Mouse (Mus musculus) small intestine, adult 2 months (tissue): ENCODE measurements around the gene Irf2bpl. TPM values are rescaled to one million over a fixed set of nuclear protein-coding genes. Genes with fewer than 3 reads are reported as not detected.

Experiments
- H3K27ac ChIP-seq: fragments of 200-500 bp; 2 replicates; pipeline ENCODE4 v1.5.1; 2012; ENCODE audit warnings: low read depth, low read length, control low read depth, inconsistent platforms; ENCODE audit not compliant: insufficient read depth
- H3K27me3 ChIP-seq: fragments of 200-500 bp; 2 replicates; pipeline ENCODE4 v1.6.1; 2012; ENCODE audit warnings: mild to moderate bottlenecking, moderate library complexity, low read length, inconsistent platforms; ENCODE audit not compliant: control insufficient read depth, insufficient read depth
- H3K36me3 ChIP-seq: fragments of 200-500 bp; 2 replicates; pipeline ENCODE4 v1.6.1; 2012; ENCODE audit warnings: mild to moderate bottlenecking, low read length, control low read depth, inconsistent platforms; ENCODE audit not compliant: control insufficient read depth, insufficient read depth
- H3K4me1 ChIP-seq: fragments of 200-500 bp; 2 replicates; pipeline ENCODE4 v1.6.1; 2012; ENCODE audit warnings: low read length, inconsistent platforms, mixed read lengths; ENCODE audit not compliant: control insufficient read depth, insufficient read depth, insufficient read length
- H3K4me3 ChIP-seq: fragments of 200-500 bp; 2 replicates; pipeline ENCODE4 v1.5.1; 2012; ENCODE audit warnings: low read depth, mild to moderate bottlenecking, control low read depth, inconsistent platforms, low read length, moderate library complexity
- CTCF ChIP-seq: fragments of 200-500 bp; IDR thresholded peaks from 2 replicates; pipeline ENCODE4 v1.5.1; 2012; ENCODE audit warnings: low read depth, mild to moderate bottlenecking, control low read depth, inconsistent platforms, low read length, moderate library complexity, mixed read lengths; ENCODE audit not compliant: insufficient replicate concordance, insufficient read length; ENCODE audit errors: extremely low read depth
- POLR2A ChIP-seq: fragments of 200-500 bp; IDR thresholded peaks from 2 replicates; pipeline ENCODE4 v1.6.1; 2012; ENCODE audit warnings: low read depth, mild to moderate bottlenecking, control low read depth, inconsistent platforms, low read length, moderate library complexity
- WGBS: fragments of 180-500 bp; shearing (Covaris S2); methylation state at CpG from one replicate; pipeline ENCODE4 v1.1.7; 2018; 5-methylcytosine and 5-hydroxymethylcytosine counted together
- polyA plus RNA-seq: library from polyadenylated mRNA; depleted of rRNA; stranded (reverse); fragments of >200 nt; gene quantifications from 2 replicates; pipeline ENCODE4 v1.2.3, GENCODE M21; 2012

The Irf2bpl gene
- polyA plus RNA-seq, 1 experiment: 30.5 TPM

GRCm38 (mm10) chr12:86918361-86918967 lies 33.9 kb upstream of the Irf2bpl start:
- H3K4me3 ChIP-seq: no peak overlapping the region
- 22% methylated on average over 11 of the region's 11 CpGs for WGBS
- no peaks in the 10 kb centered on the region for H3K36me3 ChIP-seq
- peaks cover 20% of the 10 kb centered on the region for H3K4me1 ChIP-seq
- TF ChIP-seq POLR2A (no peak), CTCF (no peak)
- no peaks in the 10 kb centered on the region for H3K27me3 ChIP-seq
- H3K27ac ChIP-seq: no peak overlapping the region

- Histone ChIP-seq H3K36me3 (no peaks in the 10 kb centered on the region), H3K27me3 (no peaks in the 10 kb centered on the region), H3K4me1 (peaks cover 25% of the 10 kb centered on the region), H3K27ac (no peak overlapping the region), H3K4me3 (no peak overlapping the region)
- 84% methylated on average over 7 of the region's 7 CpGs for WGBS
- no peak for TF ChIP-seq POLR2A
These were observed 32.4 kb upstream of the Irf2bpl start for GRCm38 (mm10) chr12:86916796-86917573.

GRCm38 (mm10) chr12:86915617-86916016 lies 31.0 kb upstream of the Irf2bpl start:
- Histone ChIP-seq H3K27ac (no peak overlapping the region), H3K27me3 (no peaks in the 10 kb centered on the region), H3K36me3 (no peaks in the 10 kb centered on the region), H3K4me3 (no peak overlapping the region), H3K4me1 (peaks cover 25% of the 10 kb centered on the region)
- 74% methylated on average over 7 of the region's 7 CpGs for WGBS
- TF ChIP-seq CTCF (no peak), POLR2A (no peak)

DNA sequence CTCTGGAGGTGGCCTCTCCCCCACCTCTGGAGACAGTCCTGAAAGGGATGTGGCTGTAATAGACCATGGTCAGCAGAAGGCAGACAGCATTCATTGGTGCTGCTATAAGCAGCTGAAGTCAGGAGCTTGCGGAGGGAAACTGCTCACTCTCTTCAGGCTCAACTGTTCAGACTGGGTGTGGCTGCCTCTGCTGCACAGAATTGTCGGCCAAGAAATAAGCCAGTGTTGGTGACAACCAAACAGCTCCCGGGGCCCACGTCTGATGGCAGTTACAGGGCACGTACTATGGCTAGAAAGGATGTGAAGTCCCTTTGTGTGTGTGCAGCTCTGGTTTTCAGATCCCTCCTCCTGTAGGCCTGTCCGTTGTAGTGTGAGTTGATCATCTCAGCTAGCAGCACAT lies 30.2 kb upstream of the Irf2bpl start:
- 20% methylated on average over 6 of the region's 6 CpGs for WGBS
- Histone ChIP-seq H3K27ac (no peak overlapping the region; the same call in 1 of the 2 replicates), H3K4me1 (peaks cover 25% of the 10 kb centered on the region), H3K4me3 (no peak overlapping the region), H3K27me3 (no peaks in the 10 kb centered on the region), H3K36me3 (no peaks in the 10 kb centered on the region)
- TF ChIP-seq CTCF: no peak
- no peak for TF ChIP-seq POLR2A

DNA sequence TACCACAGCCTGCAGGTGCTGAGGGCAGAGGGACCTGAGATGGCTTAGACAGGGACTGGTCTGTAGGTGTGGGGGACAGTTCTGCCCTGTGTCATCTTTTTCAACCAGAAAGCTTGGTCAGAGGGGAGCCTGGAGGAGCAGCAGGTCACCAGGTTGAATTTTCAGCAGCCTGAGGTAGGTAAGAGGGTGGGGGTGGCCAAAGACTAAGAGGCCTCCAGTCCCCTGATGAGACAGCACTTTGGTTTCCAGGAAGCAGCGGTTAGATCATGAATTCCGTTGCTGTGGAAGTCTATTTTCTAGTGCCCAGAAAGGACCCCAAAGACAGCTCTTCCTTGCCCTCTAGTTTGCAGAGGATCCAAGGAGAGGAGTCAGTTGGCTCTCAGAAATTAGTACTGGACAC lies 29.8 kb upstream of the Irf2bpl start:
- Histone ChIP-seq H3K4me1 (peaks cover 24% of the 10 kb centered on the region), H3K27ac (no peak overlapping the region; the same call in 1 of the 2 replicates), H3K36me3 (no peaks in the 10 kb centered on the region), H3K27me3 (no peaks in the 10 kb centered on the region), H3K4me3 (no peak overlapping the region)
- TF ChIP-seq CTCF (no peak), POLR2A (no peak)
- WGBS: 54% methylated on average over 2 of the region's 2 CpGs

DNA sequence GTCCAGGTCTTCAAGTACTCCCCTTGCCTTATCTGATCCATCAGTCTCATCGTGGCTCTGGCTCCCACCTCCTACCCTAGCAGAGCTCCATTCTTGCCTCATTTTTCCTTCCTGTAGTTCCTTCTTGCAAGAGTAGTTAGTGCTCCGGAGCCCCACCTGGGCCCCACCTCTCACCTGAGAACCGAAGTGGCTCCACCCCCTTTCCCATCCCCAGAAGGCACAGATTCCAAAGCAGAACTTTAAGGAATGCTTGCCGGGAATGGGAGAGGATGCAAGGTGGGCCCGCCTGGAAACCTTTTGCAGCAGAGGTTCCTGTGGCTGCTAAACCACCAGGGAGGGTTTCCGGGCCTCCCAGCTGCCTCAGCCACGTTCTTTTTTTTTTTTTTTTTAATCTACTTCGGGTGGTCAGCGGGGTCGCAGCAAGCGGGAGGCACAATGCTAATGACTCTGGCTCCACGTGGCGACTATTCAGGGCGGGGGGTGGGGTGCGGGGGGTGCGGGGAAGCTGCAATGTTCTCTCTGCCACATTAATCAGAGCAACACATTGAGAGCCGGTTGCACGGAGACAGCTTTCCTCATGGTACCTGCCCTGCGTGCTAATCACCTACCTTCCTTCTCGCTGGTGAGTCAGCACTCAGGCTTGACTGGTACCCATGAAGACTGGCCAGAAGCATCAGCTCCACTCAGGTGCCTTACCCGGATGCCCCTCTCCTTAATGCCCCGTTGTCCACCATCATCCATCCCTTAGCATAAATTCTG lies 27.9 kb upstream of the Irf2bpl start:
- peaks cover 16% of the 10 kb centered on the region for H3K4me1 ChIP-seq
- no peaks in the 10 kb centered on the region for H3K36me3 ChIP-seq
- TF ChIP-seq POLR2A: no peak
- TF ChIP-seq CTCF: no peak
- no peak overlapping the region for H3K27ac ChIP-seq
- 13% methylated on average over 22 of the region's 22 CpGs for WGBS
- H3K4me3 ChIP-seq: no peak overlapping the region
- no peaks in the 10 kb centered on the region for H3K27me3 ChIP-seq

DNA sequence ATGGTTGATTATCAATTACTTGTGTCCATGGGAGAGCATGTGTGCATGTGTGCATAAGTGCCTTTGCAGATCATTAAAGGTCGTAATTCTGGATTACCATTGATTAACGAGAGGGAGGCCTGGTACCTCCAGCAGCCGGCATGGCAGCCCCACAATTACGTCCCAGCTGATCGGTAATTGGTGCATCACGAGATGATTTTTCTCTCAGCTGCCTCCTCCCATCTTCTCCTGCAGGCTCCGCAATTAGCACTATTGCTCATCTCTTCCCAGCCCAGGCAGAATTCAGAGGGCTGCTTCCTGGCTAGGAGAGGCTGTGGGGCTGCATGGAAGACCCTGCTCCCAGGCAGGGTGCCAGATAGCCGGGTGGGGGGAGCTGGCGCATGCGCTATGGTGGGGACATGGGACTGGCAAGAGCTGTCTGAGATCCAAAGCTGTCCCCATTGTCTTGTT lies 26.9 kb upstream of the Irf2bpl start:
- H3K4me1 ChIP-seq: peaks cover 16% of the 10 kb centered on the region
- H3K36me3 ChIP-seq: no peaks in the 10 kb centered on the region
- H3K27ac ChIP-seq: no peak overlapping the region
- WGBS: 50% methylated on average over 10 of the region's 10 CpGs
- TF ChIP-seq CTCF: no peak
- TF ChIP-seq POLR2A: no peak
- no peaks in the 10 kb centered on the region for H3K27me3 ChIP-seq
- no peak overlapping the region for H3K4me3 ChIP-seq
